Mouse (Mus musculus) midbrain, embryonic 14.5 days (tissue): Measurements from ENCODE around the gene Plekhg3. TPM values are rescaled to one million over a fixed set of nuclear protein-coding genes. Genes with fewer than 3 reads are reported as not detected.
A peak's percentile ranks its signal among the peaks of the same experiment; 100 is the strongest.

Experiments
- ATAC-seq: fragments of 200-750 bp; cut with Nextera tagmentation; 2 replicates; pipeline ENCODE4 v1.8.0; 2017; ENCODE audit warnings: moderate number of reproducible peaks, moderate library complexity; ENCODE audit not compliant: low FRiP score, low TSS enrichment
- DNase-seq: peaks from one replicate; pipeline ENCODE4 v3.0.0-alpha.2; 2015
- H3K27ac ChIP-seq: fragments of 300-500 bp; sonication (generic); replicated peaks from 2 replicates; pipeline ENCODE4 v1.5.1; 2014; ENCODE audit warnings: mild to moderate bottlenecking, low read depth, low read length, moderate library complexity
- H3K27me3 ChIP-seq: fragments of 300-500 bp; sonication (generic); 2 replicates; pipeline ENCODE4 v1.6.1; 2014; ENCODE audit warnings: low read length, control low read depth, mixed read lengths; ENCODE audit not compliant: control insufficient read depth, insufficient read depth
- H3K36me3 ChIP-seq: fragments of 300-500 bp; sonication (generic); 2 replicates; pipeline ENCODE4 v1.6.1; 2014; ENCODE audit warnings: low read length, control low read depth; ENCODE audit not compliant: control insufficient read depth, insufficient read depth
- H3K4me1 ChIP-seq: fragments of 300-500 bp; sonication (generic); 2 replicates; pipeline ENCODE4 v1.6.1; 2014; ENCODE audit warnings: mild to moderate bottlenecking, antibody characterized with exemption, low read length, control low read depth; ENCODE audit not compliant: control insufficient read depth, insufficient read depth
- H3K4me2 ChIP-seq: fragments of 300-500 bp; sonication (generic); 2 replicates; pipeline ENCODE4 v1.6.1; 2014; ENCODE audit warnings: mild to moderate bottlenecking, low read length, moderate library complexity
- H3K4me3 ChIP-seq: fragments of 300-500 bp; sonication (generic); replicated peaks from 2 replicates; pipeline ENCODE4 v1.5.1; 2014; ENCODE audit warnings: low read depth, low read length
- H3K9ac ChIP-seq: fragments of 300-500 bp; sonication (generic); replicated peaks from 2 replicates; pipeline ENCODE4 v1.6.1; 2014; ENCODE audit warnings: mild to moderate bottlenecking, low read length, moderate library complexity
- H3K9me3 ChIP-seq: fragments of 300-500 bp; sonication (generic); 2 replicates; pipeline ENCODE4 v1.6.1; 2016; ENCODE audit warnings: low read length, control low read depth, mixed read lengths; ENCODE audit not compliant: control insufficient read depth
- WGBS: fragments of 180-500 bp; shearing (Covaris S2); extraction: QIAGEN DNeasy Blood & Tissue Kit; methylation state at CpG from one replicate; pipeline ENCODE4 v1.1.7; 2014; 5-methylcytosine and 5-hydroxymethylcytosine counted together
- polyA plus RNA-seq: library from polyadenylated mRNA; unstranded; fragments of >200 nt; fragmentation: Nextera tagmentation; extraction: Ambion mirVana; gene quantifications from 2 replicates; pipeline ENCODE4 v1.2.1, GENCODE M21; 2014

Plekhg3 gene
- polyA plus RNA-seq, 1 experiment from 2014 or later, result 1.1 TPM

GRCm38 (mm10) chr12:76577858-76578257, 47.2 kb downstream of the Plekhg3 start:
- 95% methylated on average over 16 of the region's 16 CpGs for WGBS
- no peak overlapping the region for H3K27ac ChIP-seq
- H3K4me2 ChIP-seq, result no peak overlapping the region
- no peaks in the 10 kb centered on the region for H3K4me1 ChIP-seq
- H3K27me3 ChIP-seq, result no peaks in the 10 kb centered on the region
- H3K9me3 ChIP-seq, result no peaks in the 10 kb centered on the region
- no peak overlapping the region for H3K4me3 ChIP-seq
- ATAC-seq, result no peak
- H3K36me3 ChIP-seq, result no peaks in the 10 kb centered on the region
- no peak overlapping the region for H3K9ac ChIP-seq
- DNase-seq, result no peak

GRCm38 (mm10) chr12:76578465-76578864, 47.8 kb downstream of the Plekhg3 start:
- no peaks in the 10 kb centered on the region for H3K36me3 ChIP-seq
- H3K27ac ChIP-seq, result no peak overlapping the region
- 91% methylated on average over 2 of the region's 2 CpGs for WGBS
- no peaks in the 10 kb centered on the region for H3K27me3 ChIP-seq
- H3K9me3 ChIP-seq, result no peaks in the 10 kb centered on the region
- no peaks in the 10 kb centered on the region for H3K4me1 ChIP-seq
- H3K4me2 ChIP-seq, result no peak overlapping the region
- DNase-seq (no peak), ATAC-seq (no peak)
- no peak overlapping the region for H3K9ac ChIP-seq
- H3K4me3 ChIP-seq, result no peak overlapping the region

GRCm38 (mm10) chr12:76579806-76580205, 49.1 kb downstream of the Plekhg3 start:
- Histone ChIP-seq H3K4me3 (no peak overlapping the region), H3K4me1 (no peaks in the 10 kb centered on the region), H3K9ac (no peak overlapping the region), H3K27me3 (no peaks in the 10 kb centered on the region), H3K27ac (no peak overlapping the region), H3K36me3 (no peaks in the 10 kb centered on the region), H3K9me3 (no peaks in the 10 kb centered on the region), H3K4me2 (no peak overlapping the region)
- DNase-seq (no peak), ATAC-seq (no peak)
- 91% methylated on average over 1 of the region's 1 CpGs for WGBS

GRCm38 (mm10) chr12:76582139-76582538, 51.4 kb downstream of the Plekhg3 start:
- no peaks in the 10 kb centered on the region for H3K27me3 ChIP-seq
- H3K4me2 ChIP-seq, result no peak overlapping the region
- no peaks in the 10 kb centered on the region for H3K36me3 ChIP-seq
- ATAC-seq (no peak), DNase-seq (no peak)
- 79% methylated on average over 3 of the region's 3 CpGs for WGBS
- no peak overlapping the region for H3K4me3 ChIP-seq
- H3K27ac ChIP-seq, result no peak overlapping the region
- no peaks in the 10 kb centered on the region for H3K9me3 ChIP-seq
- H3K4me1 ChIP-seq, result no peaks in the 10 kb centered on the region
- no peak overlapping the region for H3K9ac ChIP-seq

GRCm38 (mm10) chr12:76582841-76583240, 52.1 kb downstream of the Plekhg3 start:
- WGBS, result 24% methylated on average over 6 of the region's 6 CpGs
- no peaks in the 10 kb centered on the region for H3K36me3 ChIP-seq

GRCm38 (mm10) chr12:76583454-76583853, 52.8 kb downstream of the Plekhg3 start:
- no peaks in the 10 kb centered on the region for H3K4me1 ChIP-seq
- H3K9ac ChIP-seq, result no peak overlapping the region
- H3K27ac ChIP-seq, result no peak overlapping the region
- no peaks in the 10 kb centered on the region for H3K36me3 ChIP-seq
- DNase-seq (no peak), ATAC-seq (no peak)
- no peaks in the 10 kb centered on the region for H3K9me3 ChIP-seq
- no peaks in the 10 kb centered on the region for H3K27me3 ChIP-seq
- H3K4me2 ChIP-seq, result no peak overlapping the region
- no peak overlapping the region for H3K4me3 ChIP-seq
- WGBS, result 89% methylated on average over 7 of the region's 7 CpGs

More at GRCm38 (mm10) chr12:76582841-76583240, 52.1 kb downstream of the Plekhg3 start:
- Histone ChIP-seq H3K4me3 (no peak overlapping the region), H3K27me3 (no peaks in the 10 kb centered on the region), H3K9me3 (no peaks in the 10 kb centered on the region), H3K4me2 (no peak overlapping the region), H3K27ac (no peak overlapping the region), H3K9ac (no peak overlapping the region), H3K4me1 (no peaks in the 10 kb centered on the region)
- ATAC-seq (no peak), DNase-seq (peak; percentile 39)

GRCm38 (mm10) chr12:76585028-76585427, 54.3 kb downstream of the Plekhg3 start:
- Histone ChIP-seq H3K27me3 (no peaks in the 10 kb centered on the region), H3K4me2 (no peak overlapping the region), H3K4me1 (no peaks in the 10 kb centered on the region), H3K9ac (no peak overlapping the region), H3K9me3 (no peaks in the 10 kb centered on the region), H3K27ac (no peak overlapping the region), H3K4me3 (no peak overlapping the region), H3K36me3 (no peaks in the 10 kb centered on the region)
- DNase-seq (no peak), ATAC-seq (no peak)

GRCm38 (mm10) chr12:76587357-76587756, 56.7 kb downstream of the Plekhg3 start:
- 57% methylated on average over 11 of the region's 11 CpGs for WGBS
- Histone ChIP-seq H3K9me3 (no peaks in the 10 kb centered on the region), H3K4me2 (no peak overlapping the region), H3K27ac (no peak overlapping the region), H3K4me3 (no peak overlapping the region), H3K36me3 (no peaks in the 10 kb centered on the region), H3K9ac (no peak overlapping the region), H3K27me3 (no peaks in the 10 kb centered on the region), H3K4me1 (no peaks in the 10 kb centered on the region)
- ATAC-seq (no peak), DNase-seq (no peak)

GRCm38 (mm10) chr12:76589531-76589930, 58.8 kb downstream of the Plekhg3 start:
- no peaks in the 10 kb centered on the region for H3K36me3 ChIP-seq
- no peak overlapping the region for H3K4me2 ChIP-seq
- H3K9ac ChIP-seq, result no peak overlapping the region
- ATAC-seq (no peak), DNase-seq (no peak)
- no peaks in the 10 kb centered on the region for H3K4me1 ChIP-seq
- no peaks in the 10 kb centered on the region for H3K9me3 ChIP-seq
- no peaks in the 10 kb centered on the region for H3K27me3 ChIP-seq
- WGBS, result 72% methylated on average over 6 of the region's 6 CpGs
- no peak overlapping the region for H3K27ac ChIP-seq
- no peak overlapping the region for H3K4me3 ChIP-seq
